Mouse (Mus musculus): ENCODE data around the gene Aes.

- TF ChIP-seq CTCF (IDR thresholded peaks at IDR 0.05; ENCODE audit: low read depth, low read length) = no peak
- TF ChIP-seq POLR2A (IDR thresholded peaks at IDR 0.05; ENCODE audit: insufficient read depth, low read length) = no peak
- no peak for TF ChIP-seq EP300 (IDR thresholded peaks at IDR 0.05; ENCODE audit: insufficient read depth, low read depth, low read length)
Measured at GRCm38 (mm10) chr10:81523142-81523541, 36.1 kb upstream of the Aes start.

Data from ES-Bruce4 (cell line).